Mouse (Mus musculus) Patski (cell line): ENCODE results near the gene Pde6h. TPM values are rescaled to one million over a fixed set of nuclear protein-coding genes. Genes with fewer than 3 reads are reported as not detected.

ENCODE experiments used
- ATAC-seq: fragments of 100-300 bp; one replicate; pipeline ENCODE4 v1.8.0; 2021
- CTCF ChIA-PET: fragments of 350-600 bp; sonication (Branson Sonifier 250); formaldehyde crosslinking; loops from one replicate; lab custom pipeline; 2022; ENCODE audit warnings: inconsistent platforms; lab: Charles Lee
- POLR2A ChIA-PET: fragments of 350-600 bp; sonication (Branson Sonifier 250); formaldehyde crosslinking; loops from one replicate; lab custom pipeline; 2022; ENCODE audit warnings: antibody characterized with exemption, inconsistent platforms; lab: Charles Lee
- DNase-seq: peaks from one replicate; pipeline ENCODE4 v3.0.0-alpha.2; 2011; ENCODE audit warnings: low read depth, low spot score
- H3K27me3 ChIP-seq: fragments of 371-371 bp; one replicate; pipeline ENCODE4 v1.5.1; 2021
- CTCF ChIP-seq: fragments of 100-300 bp; IDR thresholded peaks from one replicate; pipeline ENCODE4 v1.5.1; 2021
- in situ Hi-C: fragments of 300-500 bp; cut with MboI; formaldehyde crosslinking; loops from 3 replicates; pipeline ENCODE4 v1.11.1; 2018; ENCODE audit warnings: low pct_unique_long_range_greater_than_20kb, mixed read lengths
- polyA plus RNA-seq: library from polyadenylated mRNA; unstranded; gene quantifications from one replicate; pipeline ENCODE4 v1.2.3, GENCODE M21; 2021

Pde6h gene
- polyA plus RNA-seq, 1 experiment from 2014 or later, result 1.3 TPM

GRCm38 (mm10) chr6:136910247-136910890 is 13.3 kb upstream of the Pde6h start:
- in situ Hi-C loops, result no loop called here
- TF ChIP-seq CTCF, result no peak
- DNase-seq (no peak), ATAC-seq (no peak)
- ChIA-PET POLR2A (interaction anchor here (0.6 kb wide), 1 partner anchor 359 kb away, joined by 4 read pairs; no protein-coding TSS in a partner anchor), CTCF (no interaction called here)
- H3K27me3 ChIP-seq, result no peaks in the 10 kb centered on the region

GRCm38 (mm10) chr6:136912751-136913265 is 10.8 kb upstream of the Pde6h start:
- H3K27me3 ChIP-seq, result no peaks in the 10 kb centered on the region
- no peak for TF ChIP-seq CTCF
- CTCF ChIA-PET, result no interaction called here
- in situ Hi-C loops, result no loop called here
- DNase-seq (no peak), ATAC-seq (no peak)
- POLR2A ChIA-PET, result no interaction called here

GRCm38 (mm10) chr6:136913384-136914126 is 10.1 kb upstream of the Pde6h start:
- POLR2A ChIA-PET, result no interaction called here
- no peaks in the 10 kb centered on the region for H3K27me3 ChIP-seq
- DNase-seq (no peak), ATAC-seq (no peak)
- CTCF ChIA-PET, result interaction anchor here (1.0 to 1.5 kb wide), 3 partner anchors 9 to 11 kb away, joined by 3 to 4 read pairs (median 4); partner anchors contain the start of gene Pde6h
- TF ChIP-seq CTCF, result no peak
- in situ Hi-C loops, result no loop called here

GRCm38 (mm10) chr6:136914234-136914633 is 9.4 kb upstream of the Pde6h start:
- ATAC-seq (no peak), DNase-seq (no peak)
- H3K27me3 ChIP-seq, result no peaks in the 10 kb centered on the region
- ChIA-PET CTCF (interaction anchor here (1.0 to 1.5 kb wide), 3 partner anchors 9 to 11 kb away, joined by 3 to 4 read pairs (median 4); partner anchors contain the start of gene Pde6h), POLR2A (no interaction called here)
- in situ Hi-C loops, result no loop called here
- no peak for TF ChIP-seq CTCF

- TF ChIP-seq CTCF, result no peak
- in situ Hi-C loops, result loop anchor here (5.0 kb wide), 1 partner anchor 39 kb away; the partner anchor contains the start of gene Mgp
- ATAC-seq, result no peak
- DNase-seq, result no peak
- ChIA-PET CTCF (no interaction called here), POLR2A (no interaction called here)
- no peaks in the 10 kb centered on the region for H3K27me3 ChIP-seq
These were observed 7.8 kb upstream of the Pde6h start for GRCm38 (mm10) chr6:136915721-136916395.

GRCm38 (mm10) chr6:136917885-136918284 is 5.7 kb upstream of the Pde6h start:
- no peak for TF ChIP-seq CTCF
- ChIA-PET CTCF (no interaction called here), POLR2A (no interaction called here)
- in situ Hi-C loops, result loop anchor here (5.0 kb wide), 1 partner anchor 41 kb away; the partner anchor contains the start of gene Mgp
- ATAC-seq (no peak), DNase-seq (no peak)
- no peaks in the 10 kb centered on the region for H3K27me3 ChIP-seq

GRCm38 (mm10) chr6:136920320-136921257 is 3.0 kb upstream of the Pde6h start:
- CTCF ChIA-PET, result interaction anchor here (0.7 to 2.4 kb wide), 15 partner anchors 10 to 64 kb away, joined by 3 to 12 read pairs (median 4); no protein-coding TSS in a partner anchor
- no peaks in the 10 kb centered on the region for H3K27me3 ChIP-seq
- peak; percentile 47 for ATAC-seq
- no peak for DNase-seq
- in situ Hi-C loops, result loop anchor here (5.0 kb wide), 1 partner anchor 47 kb away; no protein-coding TSS in a partner anchor
- TF ChIP-seq CTCF, result peak; percentile 67
- POLR2A ChIA-PET, result interaction anchor here (0.9 to 1.0 kb wide), 2 partner anchors 19 to 116 kb away, joined by 3 read pairs; partner anchors contain the start of gene Hist4h4

GRCm38 (mm10) chr6:136921601-136922000 is 2.0 kb upstream of the Pde6h start:
- POLR2A ChIA-PET, result no interaction called here
- DNase-seq (no peak), ATAC-seq (no peak)
- CTCF ChIA-PET, result interaction anchor here (0.9 to 3.6 kb wide), 6 partner anchors 9 to 61 kb away, joined by 3 to 15 read pairs (median 4); no protein-coding TSS in a partner anchor
- in situ Hi-C loops, result loop anchor here (5.0 kb wide), 1 partner anchor 46 kb away; no protein-coding TSS in a partner anchor
- no peak for TF ChIP-seq CTCF
- no peaks in the 10 kb centered on the region for H3K27me3 ChIP-seq

- TF ChIP-seq CTCF, result no peak
- H3K27me3 ChIP-seq, result no peaks in the 10 kb centered on the region
- ChIA-PET POLR2A (no interaction called here), CTCF (interaction anchor here (1.2 to 3.6 kb wide), 4 partner anchors 9 to 61 kb away, joined by 3 to 15 read pairs (median 6); no protein-coding TSS in a partner anchor)
- DNase-seq (no peak), ATAC-seq (no peak)
- in situ Hi-C loops, result loop anchor here (5.0 kb wide), 1 partner anchor 45 kb away; no protein-coding TSS in a partner anchor
These were observed 1.6 kb upstream of the Pde6h start, which contains the start of gene Erp27 for GRCm38 (mm10) chr6:136922080-136922479. TSS of gene Erp27 (minus strand) at chr6:136922180.
